In genomic region chr10:61466873-61467272, GRCm38 (mm10) we compare ENCODE assay signal across 8 mouse cellular contexts. TPM values are rescaled to one million over a fixed set of nuclear protein-coding genes. Genes with fewer than 3 reads are reported as not detected.
DNase-seq lines count a peak whose midpoint lies in the region; ATAC-seq and TF ChIP-seq lines count a peak whose summit lies in the region.

No protein-coding gene starts in this region.

- H3K4me1 ChIP-seq in forebrain, embryonic 10.5 days: no peaks in the 10 kb centered on the region
- H3K4me1 ChIP-seq in forebrain, embryonic 15.5 days: no peaks in the 10 kb centered on the region
- H3K4me1 ChIP-seq in testis, adult 2 months (ENCODE audit: control insufficient read depth, insufficient read depth, low read length): no peaks in the 10 kb centered on the region
- no peaks in the 10 kb centered on the region for H3K4me1 ChIP-seq in forebrain, embryonic 11.5 days (replicated peaks; ENCODE audit: control insufficient read depth, insufficient read depth, low read length)
- no peaks in the 10 kb centered on the region for H3K4me1 ChIP-seq in lung, embryonic 16.5 days (replicated peaks; ENCODE audit: control insufficient read depth, insufficient read depth, low read length)

- no peaks in the 10 kb centered on the region for H3K36me3 ChIP-seq in forebrain, embryonic 10.5 days (replicated peaks)
- no peaks in the 10 kb centered on the region for H3K36me3 ChIP-seq in forebrain, embryonic 15.5 days
- H3K36me3 ChIP-seq in testis, adult 2 months (ENCODE audit: control insufficient read depth, insufficient read depth, low read length): no peaks in the 10 kb centered on the region
- H3K36me3 ChIP-seq in forebrain, embryonic 11.5 days (ENCODE audit: control insufficient read depth, insufficient read depth, low read length): no peaks in the 10 kb centered on the region
- no peaks in the 10 kb centered on the region for H3K36me3 ChIP-seq in lung, embryonic 16.5 days (ENCODE audit: control insufficient read depth, insufficient read depth, low read length)

- no peak overlapping the region for H3K4me3 ChIP-seq in forebrain, embryonic 10.5 days
- no peak overlapping the region for H3K4me3 ChIP-seq in forebrain, embryonic 15.5 days
- no peak overlapping the region for H3K4me3 ChIP-seq in testis, adult 2 months (ENCODE audit: control insufficient read depth, low read depth, low read length)
- H3K4me3 ChIP-seq in forebrain, embryonic 11.5 days (ENCODE audit: low read depth, low read length): no peak overlapping the region
- no peak overlapping the region for H3K4me3 ChIP-seq in lung, embryonic 16.5 days (ENCODE audit: low read length)

- H3K27ac ChIP-seq in forebrain, embryonic 10.5 days: no peak overlapping the region
- no peak overlapping the region for H3K27ac ChIP-seq in forebrain, embryonic 15.5 days (replicated peaks)
- no peak overlapping the region for H3K27ac ChIP-seq in testis, adult 2 months (ENCODE audit: control insufficient read depth, insufficient read depth, low read depth, low read length)
- no peak overlapping the region for H3K27ac ChIP-seq in forebrain, embryonic 11.5 days (ENCODE audit: low read depth, low read length)
- no peak overlapping the region for H3K27ac ChIP-seq in lung, embryonic 16.5 days (ENCODE audit: low read length)

- DNase-seq in forebrain, embryonic 10.5 days (ENCODE audit: extremely low spot score, low spot score): peak; percentile 36
- DNase-seq in testis, postnatal 10 days (ENCODE audit: low spot score): no peak
- no peak for DNase-seq in forebrain, embryonic 11.5 days (ENCODE audit: low spot score)
- no peak for DNase-seq in right cerebral cortex, postnatal 36 days (ENCODE audit: low spot score in 2 of 2)
- DNase-seq in gastrocnemius, postnatal 25 days: no peak

- TF ChIP-seq CTCF in testis, adult 2 months (IDR thresholded peaks at IDR 0.05; ENCODE audit: control insufficient read depth, insufficient read depth, insufficient replicate concordance, low read depth, low read length): peak; percentile 36; the same call in 1 of the 2 replicates

- no peaks in the 10 kb centered on the region for H3K9me3 ChIP-seq in forebrain, embryonic 10.5 days
- no peaks in the 10 kb centered on the region for H3K9me3 ChIP-seq in forebrain, embryonic 15.5 days
- H3K9me3 ChIP-seq in forebrain, embryonic 11.5 days (ENCODE audit: control insufficient read depth, low read length): no peaks in the 10 kb centered on the region
- no peaks in the 10 kb centered on the region for H3K9me3 ChIP-seq in lung, embryonic 16.5 days (ENCODE audit: control insufficient read depth, low read length)

- no peak overlapping the region for H3K4me2 ChIP-seq in forebrain, embryonic 15.5 days (replicated peaks)
- no peak overlapping the region for H3K4me2 ChIP-seq in forebrain, embryonic 11.5 days (ENCODE audit: low read depth, low read length, severe bottlenecking)
- no peak overlapping the region for H3K4me2 ChIP-seq in lung, embryonic 16.5 days (ENCODE audit: low read depth, low read length)

- WGBS in forebrain, embryonic 10.5 days: 31% methylated on average over 5 of the region's 5 CpGs
- 26% methylated on average over 5 of the region's 5 CpGs for WGBS in forebrain, embryonic 15.5 days
- 29% methylated on average over 5 of the region's 5 CpGs for WGBS in forebrain, embryonic 11.5 days
- 29% methylated on average over 5 of the region's 5 CpGs for WGBS in lung, embryonic 16.5 days

- no peak overlapping the region for H3K9ac ChIP-seq in forebrain, embryonic 15.5 days (replicated peaks)
- H3K9ac ChIP-seq in forebrain, embryonic 11.5 days (ENCODE audit: low read length): no peak overlapping the region
- no peak overlapping the region for H3K9ac ChIP-seq in lung, embryonic 16.5 days (ENCODE audit: low read length)

- no peak for TF ChIP-seq POLR2A in testis, adult 2 months (IDR thresholded peaks at IDR 0.05; ENCODE audit: control insufficient read depth, low read depth, low read length)

- no peak for ATAC-seq in forebrain, embryonic 15.5 days (replicated peaks)
- peak; percentile 27; the same call in 1 of the 2 replicates for ATAC-seq in forebrain, embryonic 11.5 days (replicated peaks; ENCODE audit: low FRiP score)
- 0 out of 2 replicates have a peak, but pooled peaks have one; percentile 34 for ATAC-seq in lung, embryonic 16.5 days (ENCODE audit: low read depth)

- H3K27me3 ChIP-seq in forebrain, embryonic 10.5 days (ENCODE audit: poor library complexity, severe bottlenecking): no peaks in the 10 kb centered on the region
- H3K27me3 ChIP-seq in forebrain, embryonic 15.5 days: no peaks in the 10 kb centered on the region
- H3K27me3 ChIP-seq in testis, adult 2 months (ENCODE audit: control insufficient read depth, insufficient read depth, low read length): no peaks in the 10 kb centered on the region
- no peaks in the 10 kb centered on the region for H3K27me3 ChIP-seq in forebrain, embryonic 11.5 days (ENCODE audit: control insufficient read depth, insufficient read depth, low read length)
- no peaks in the 10 kb centered on the region for H3K27me3 ChIP-seq in lung, embryonic 16.5 days (ENCODE audit: control insufficient read depth, insufficient read depth, low read depth, low read length)

RNA-seq across cellular contexts. Expression of gene Lrrc20, which starts 8.7 kb away (rescaled TPM):
- polyA plus RNA-seq in forebrain, embryonic 10.5 days (2016; fragmentation: Nextera tagmentation; extraction: Ambion mirVana): 9.7 and 9.9 TPM in 2 replicates
- 22.1 and 23.0 TPM in 2 replicates for polyA plus RNA-seq in forebrain, embryonic 15.5 days (2015; fragmentation: Nextera tagmentation; extraction: Ambion mirVana)
- 3.3 and 3.6 TPM in 2 replicates for polyA plus RNA-seq in testis, adult 2 months (2012; rRNA removed)
- polyA plus RNA-seq in forebrain, embryonic 11.5 days (2014; fragmentation: Nextera tagmentation; extraction: Ambion mirVana): 14.6 and 15.0 TPM in 2 replicates
- polyA plus RNA-seq in lung, embryonic 16.5 days (2015; fragmentation: Nextera tagmentation; extraction: Ambion mirVana): 7.5 and 8.7 TPM in 2 replicates
- total RNA-seq in gastrocnemius, postnatal 25 days (2021): 100 to 1,000 TPM; 114 to 132 TPM

RNA-seq across cellular contexts. Expression of gene Eif4ebp2, which starts 14.4 kb away (rescaled TPM):
- 98.9 and 104 TPM in 2 replicates for polyA plus RNA-seq in forebrain, embryonic 10.5 days (2016; fragmentation: Nextera tagmentation; extraction: Ambion mirVana)
- polyA plus RNA-seq in forebrain, embryonic 15.5 days (2015; fragmentation: Nextera tagmentation; extraction: Ambion mirVana): 89.3 and 94.1 TPM in 2 replicates
- polyA plus RNA-seq in testis, adult 2 months (2012; rRNA removed): 31.4 and 33.7 TPM in 2 replicates
- 41.5 and 50.8 TPM in 2 replicates for polyA plus RNA-seq in forebrain, embryonic 11.5 days (2014; fragmentation: Nextera tagmentation; extraction: Ambion mirVana)
- polyA plus RNA-seq in lung, embryonic 16.5 days (2015; fragmentation: Nextera tagmentation; extraction: Ambion mirVana): 58.4 and 58.5 TPM in 2 replicates
- 100 to 1,000 TPM in 1 of 2 experiments, 10 to 100 TPM in 1; 94.8 to 112 TPM for total RNA-seq in gastrocnemius, postnatal 25 days (2021)

RNA-seq across cellular contexts. Expression of gene Nodal, which starts 49.1 kb away (rescaled TPM):
- 0.42 and 0.50 TPM in 2 replicates for polyA plus RNA-seq in forebrain, embryonic 10.5 days (2016; fragmentation: Nextera tagmentation; extraction: Ambion mirVana)
- 0.19 and 0.36 TPM in 2 replicates for polyA plus RNA-seq in forebrain, embryonic 15.5 days (2015; fragmentation: Nextera tagmentation; extraction: Ambion mirVana)
- 0.06 TPM in 1 of 2 replicates, not detected in the other for polyA plus RNA-seq in testis, adult 2 months (2012; rRNA removed)
- polyA plus RNA-seq in forebrain, embryonic 11.5 days (2014; fragmentation: Nextera tagmentation; extraction: Ambion mirVana): not detected in 2 replicates
- 0.16 and 0.20 TPM in 2 replicates for polyA plus RNA-seq in lung, embryonic 16.5 days (2015; fragmentation: Nextera tagmentation; extraction: Ambion mirVana)
- not detected for total RNA-seq in gastrocnemius, postnatal 25 days (2021)
